Mouse (Mus musculus) heart, adult 2 months (tissue): ENCODE measurements around the gene Zscan22. TPM values are rescaled to one million over a fixed set of nuclear protein-coding genes. Genes with fewer than 3 reads are reported as not detected.

Experiments
- DNase-seq, 2 experiments: peaks; one replicate each; pipeline ENCODE4 v3.0.0; 2021
- H3K27ac ChIP-seq: fragments of 200-600 bp; 2 replicates; pipeline ENCODE4 v1.8.1; 2022
- H3K27me3 ChIP-seq: fragments of 200-500 bp; 2 replicates; pipeline ENCODE4 v1.6.1; 2012; ENCODE audit warnings: mild to moderate bottlenecking, low read length, inconsistent platforms, mixed read lengths; ENCODE audit not compliant: control insufficient read depth, insufficient read depth
- H3K36me3 ChIP-seq: fragments of 200-500 bp; 2 replicates; pipeline ENCODE4 v1.6.1; 2012; ENCODE audit warnings: low read length, inconsistent platforms; ENCODE audit not compliant: control insufficient read depth, insufficient read depth
- H3K4me1 ChIP-seq: fragments of 200-500 bp; 2 replicates; pipeline ENCODE4 v1.6.1; 2011; ENCODE audit warnings: low read length; ENCODE audit not compliant: control insufficient read depth, insufficient read depth
- H3K4me3 ChIP-seq: fragments of 200-600 bp; 2 replicates; pipeline ENCODE4 v1.8.1; 2022
- H3K79me2 ChIP-seq: fragments of 200-500 bp; replicated peaks from 2 replicates; pipeline ENCODE4 v1.6.1; 2012; ENCODE audit warnings: mild to moderate bottlenecking, inconsistent platforms, low read length, moderate library complexity, mixed read lengths; ENCODE audit not compliant: control insufficient read depth, insufficient read depth
- H3K9ac ChIP-seq: fragments of 200-500 bp; 2 replicates; pipeline ENCODE4 v1.6.1; 2012; ENCODE audit warnings: low read depth, mild to moderate bottlenecking, control low read depth, inconsistent platforms, low read length, mixed read lengths
- CTCF ChIP-seq: fragments of 200-600 bp; IDR thresholded peaks from 2 replicates; pipeline ENCODE4 v1.8.1; 2022; ENCODE audit warnings: antibody characterized with exemption, mild to moderate bottlenecking, moderate library complexity
- EP300 ChIP-seq: fragments of 200-500 bp; IDR thresholded peaks from 2 replicates; pipeline ENCODE4 v1.6.1; 2011; ENCODE audit warnings: low read depth, low read length, control low read depth; ENCODE audit not compliant: insufficient read depth
- POLR2A ChIP-seq: fragments of 200-500 bp; IDR thresholded peaks from 2 replicates; pipeline ENCODE4 v1.6.1; 2011; ENCODE audit warnings: mild to moderate bottlenecking, low read depth, low read length, control low read depth; ENCODE audit not compliant: insufficient read depth
- whole genome bisulfite sequencing: fragments of 180-500 bp; shearing (Covaris S2); methylation state at CpG from one replicate; pipeline ENCODE4 v1.1.7; 2018; 5-methylcytosine and 5-hydroxymethylcytosine counted together
- intact Hi-C: fragments of 180-260 bp; cut with DNase I; formaldehyde crosslinking; loops from one replicate; pipeline ENCODE4 v1.15.1; 2025
- polyA plus RNA-seq: library from polyadenylated mRNA; depleted of rRNA; stranded (reverse); fragments of >200 nt; gene quantifications from 2 replicates; pipeline ENCODE4 v1.2.3, GENCODE M21; 2012
- total RNA-seq, 2 experiments: library from RNA; stranded (reverse); gene quantifications; 2 replicates each; pipeline ENCODE4 v1.2.3; 2021

Zscan22 gene
- total and polyA plus RNA-seq, 3 experiments: 5.7 to 6.0 (median 5.7) TPM

GRCm38 (mm10) chr7:12886563-12887266 lies 10.9 kb upstream of the Zscan22 start:
- H3K36me3 ChIP-seq: peaks cover 3% of the 10 kb centered on the region; the same call in 1 of the 2 replicates
- H3K4me1 ChIP-seq: peaks cover 2% of the 10 kb centered on the region; the same call in 1 of the 2 replicates
- H3K27me3 ChIP-seq: no peaks in the 10 kb centered on the region
- H3K27ac ChIP-seq: no peak overlapping the region
- intact Hi-C loops: no loop called here
- H3K4me3 ChIP-seq: no peak overlapping the region
- no peak overlapping the region for H3K9ac ChIP-seq
- no peaks in the 10 kb centered on the region; the same call in 1 of the 2 replicates for H3K79me2 ChIP-seq
- TF ChIP-seq EP300: no peak
- TF ChIP-seq CTCF: no peak
- no peak for TF ChIP-seq POLR2A
- 90% methylated on average over 12 of the region's 12 CpGs for WGBS
- DNase-seq: no peak

GRCm38 (mm10) chr7:12887585-12887984 lies 10.0 kb upstream of the Zscan22 start:
- H3K4me3 ChIP-seq: no peak overlapping the region
- no peak for DNase-seq
- TF ChIP-seq EP300 (no peak), CTCF (no peak), POLR2A (no peak)
- H3K79me2 ChIP-seq: no peaks in the 10 kb centered on the region; the same call in 1 of the 2 replicates
- peaks cover 2% of the 10 kb centered on the region; the same call in 1 of the 2 replicates for H3K36me3 ChIP-seq
- no peak overlapping the region for H3K9ac ChIP-seq
- H3K27ac ChIP-seq: no peak overlapping the region
- 93% methylated on average over 5 of the region's 5 CpGs for WGBS
- no peaks in the 10 kb centered on the region for H3K4me1 ChIP-seq
- intact Hi-C loops: no loop called here
- no peaks in the 10 kb centered on the region for H3K27me3 ChIP-seq

GRCm38 (mm10) chr7:12890928-12891327 lies 6.7 kb upstream of the Zscan22 start:
- Histone ChIP-seq H3K36me3 (peaks cover 2% of the 10 kb centered on the region; the same call in 1 of the 2 replicates), H3K27ac (no peak overlapping the region), H3K9ac (no peak overlapping the region), H3K4me1 (no peaks in the 10 kb centered on the region), H3K27me3 (no peaks in the 10 kb centered on the region), H3K79me2 (no peaks in the 10 kb centered on the region), H3K4me3 (no peak overlapping the region)
- intact Hi-C loops: no loop called here
- WGBS: 91% methylated on average over 14 of the region's 14 CpGs
- no peak for DNase-seq
- TF ChIP-seq EP300: no peak
- no peak for TF ChIP-seq CTCF
- no peak for TF ChIP-seq POLR2A

DNA sequence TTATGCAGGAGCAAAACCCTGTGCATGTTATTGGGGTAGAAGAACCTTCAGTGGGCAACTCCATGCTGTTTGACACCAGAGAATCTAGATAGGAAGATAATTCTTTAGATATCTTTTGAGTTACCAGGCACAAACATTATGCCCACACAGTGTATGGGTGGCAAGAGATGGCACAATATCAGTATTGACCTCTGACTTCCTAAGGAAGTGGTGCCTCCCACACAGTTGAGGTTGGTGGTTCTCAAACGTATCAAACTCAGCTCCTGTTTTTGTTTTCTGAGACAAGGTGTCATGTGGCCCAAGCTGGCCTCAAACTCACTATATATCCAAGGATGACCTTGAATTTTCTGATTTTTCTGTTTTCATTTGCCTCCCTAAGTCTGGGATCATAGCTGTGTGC lies 6.3 kb upstream of the Zscan22 start:
- intact Hi-C loops: no loop called here
- peaks cover 2% of the 10 kb centered on the region; the same call in 1 of the 2 replicates for H3K36me3 ChIP-seq

GRCm38 (mm10) chr7:12901517-12901916 lies 3.9 kb downstream of the Zscan22 start:
- TF ChIP-seq CTCF (no peak), POLR2A (no peak), EP300 (no peak)

More for the DNA sequence above, 6.3 kb upstream of the Zscan22 start:
- no peak for DNase-seq
- Histone ChIP-seq H3K4me1 (no peaks in the 10 kb centered on the region), H3K27me3 (no peaks in the 10 kb centered on the region), H3K27ac (no peak overlapping the region), H3K79me2 (no peaks in the 10 kb centered on the region), H3K4me3 (no peak overlapping the region), H3K9ac (no peak overlapping the region)
- TF ChIP-seq POLR2A (no peak), CTCF (no peak), EP300 (no peak)
- 45% methylated on average over 1 of the region's 1 CpGs for WGBS

DNA sequence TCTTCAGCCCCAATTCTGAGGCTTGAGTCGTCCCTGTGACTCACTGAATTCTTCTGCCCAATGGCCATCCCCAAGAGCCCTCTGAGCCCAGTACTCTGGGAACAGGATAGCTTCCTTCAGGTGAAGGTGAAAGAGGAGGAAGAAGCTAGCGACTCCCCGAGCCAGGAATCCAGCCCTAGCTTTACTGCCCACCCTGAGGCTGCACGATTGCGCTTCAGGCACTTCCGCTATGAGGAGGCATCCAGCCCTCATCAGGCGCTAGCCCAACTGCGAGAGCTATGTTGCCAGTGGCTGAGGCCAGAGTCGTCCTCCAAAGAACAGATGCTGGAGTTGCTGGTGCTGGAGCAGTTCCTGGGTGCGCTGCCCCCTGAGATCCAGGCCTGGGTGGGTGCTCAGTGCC lies 6.0 kb downstream of the Zscan22 start:
- H3K79me2 ChIP-seq: 0 out of 2 replicates have a peak, but pooled peaks cover 3% of the 10 kb centered on the region
- no peak for TF ChIP-seq CTCF
- TF ChIP-seq POLR2A: no peak
- no peak for TF ChIP-seq EP300
- H3K27me3 ChIP-seq: no peaks in the 10 kb centered on the region
- intact Hi-C loops: no loop called here
- 66% methylated on average over 10 of the region's 10 CpGs for WGBS
- H3K27ac ChIP-seq: no peak overlapping the region
- no peak overlapping the region for H3K4me3 ChIP-seq
- H3K36me3 ChIP-seq: no peaks in the 10 kb centered on the region
- H3K9ac ChIP-seq: no peak overlapping the region
- no peaks in the 10 kb centered on the region for H3K4me1 ChIP-seq
- DNase-seq: no peak

More at GRCm38 (mm10) chr7:12901517-12901916, 3.9 kb downstream of the Zscan22 start:
- H3K4me3 ChIP-seq: no peak overlapping the region
- no peak overlapping the region for H3K9ac ChIP-seq
- no peaks in the 10 kb centered on the region for H3K36me3 ChIP-seq
- no peak for DNase-seq
- intact Hi-C loops: no loop called here
- no peaks in the 10 kb centered on the region for H3K27me3 ChIP-seq
- 80% methylated on average over 5 of the region's 5 CpGs for WGBS
- H3K27ac ChIP-seq: no peak overlapping the region
- peaks cover 4% of the 10 kb centered on the region for H3K4me1 ChIP-seq
- H3K79me2 ChIP-seq: 0 out of 2 replicates have a peak, but pooled peaks cover 3% of the 10 kb centered on the region
